Mouse (Mus musculus) CH12.LX (cell line): ENCODE data around the gene Atp11c. TPM values are rescaled to one million over a fixed set of nuclear protein-coding genes. Genes with fewer than 3 reads are reported as not detected.

ENCODE experiments used
- DNase-seq: peaks from one replicate; pipeline ENCODE4 v3.0.0-alpha.2; 2013; ENCODE audit errors: extremely low read depth
- H3K27ac ChIP-seq: 2 replicates; pipeline ENCODE4 v1.5.1; 2012; ENCODE audit warnings: low read depth, mild to moderate bottlenecking, control low read depth, moderate library complexity; ENCODE audit not compliant: insufficient read depth
- H3K27me3 ChIP-seq: replicated peaks from 2 replicates; pipeline ENCODE3; 2012; ENCODE audit warnings: inconsistent platforms
- H3K36me3 ChIP-seq, 2 experiments: replicated peaks in 1 of 2; 2 replicates each; pipeline versions ENCODE3 to v1.6.1; 2012; ENCODE audit warnings: inconsistent platforms in 1 of 2, low read length in 1 of 2, mild to moderate bottlenecking in 1 of 2, mixed read lengths in 1 of 2, moderate library complexity in 1 of 2; ENCODE audit not compliant: control insufficient read depth in 1 of 2, insufficient read depth in 1 of 2
- H3K4me1 ChIP-seq, 2 experiments: 2 replicates each; pipeline ENCODE4 v1.6.1; 2012; ENCODE audit warnings: inconsistent platforms in 1 of 2, moderate library complexity in 1 of 2; ENCODE audit not compliant: insufficient read depth in 2 of 2, control insufficient read depth in 1 of 2
- H3K4me2 ChIP-seq: 2 replicates; pipeline ENCODE4 v1.6.1; 2012; ENCODE audit warnings: low read depth, mild to moderate bottlenecking, control low read depth; ENCODE audit not compliant: poor library complexity, insufficient read depth, severe bottlenecking
- H3K4me3 ChIP-seq, 3 experiments: fragments of 150-350 bp in 1 of 3; sonication (generic) in 1 of 3; replicated peaks in 1 of 3; 2 replicates each; pipeline versions ENCODE3 to v1.5.1; 2011 to 2012; ENCODE audit warnings: low read depth in 2 of 3, low read length in 2 of 3, mild to moderate bottlenecking in 2 of 3, moderate library complexity in 2 of 3, control low read depth in 1 of 3, improper control_type of control experiment in 1 of 3, inconsistent platforms in 1 of 3, mixed read lengths in 1 of 3; ENCODE audit not compliant: poor library complexity in 1 of 3
- H3K79me2 ChIP-seq: replicated peaks from 2 replicates; pipeline ENCODE4 v1.6.1; 2012; ENCODE audit warnings: mild to moderate bottlenecking, moderate library complexity; ENCODE audit not compliant: control insufficient read depth, poor library complexity, insufficient read depth, severe bottlenecking; ENCODE audit errors: extremely low read depth
- H3K9ac ChIP-seq: 2 replicates; pipeline ENCODE4 v1.6.1; 2012; ENCODE audit warnings: low read depth, mild to moderate bottlenecking, control low read depth, moderate library complexity; ENCODE audit not compliant: insufficient read depth
- H3K9me3 ChIP-seq: replicated peaks from 2 replicates; pipeline ENCODE3; 2012; ENCODE audit warnings: low read length, inconsistent platforms, mixed read lengths
- CHD1 ChIP-seq: IDR thresholded peaks from 2 replicates; pipeline ENCODE4 v1.6.1; 2012; ENCODE audit warnings: low read depth, low read length, improper control_type of control experiment, inconsistent platforms
- CHD2 ChIP-seq: IDR thresholded peaks from 2 replicates; pipeline ENCODE4 v1.6.1; 2011; ENCODE audit warnings: low read length, improper control_type of control experiment
- CTCF ChIP-seq, 2 experiments: IDR thresholded peaks in 1 of 2; conservative IDR thresholded peaks in 1 of 2; 2 replicates each; pipeline ENCODE4 v1.5.1; 2011 to 2012; ENCODE audit warnings: low read depth in 2 of 2, low read length in 2 of 2, improper control_type of control experiment in 1 of 2, inconsistent platforms in 1 of 2, mild to moderate bottlenecking in 1 of 2, moderate library complexity in 1 of 2
- ELF1 ChIP-seq: IDR thresholded peaks from 2 replicates; pipeline ENCODE4 v1.6.1; 2014; ENCODE audit warnings: low read depth, mild to moderate bottlenecking, inconsistent platforms, low read length, improper control_type of control experiment
- EP300 ChIP-seq: IDR thresholded peaks from 2 replicates; pipeline ENCODE4 v1.6.1; 2011; ENCODE audit warnings: low read length, improper control_type of control experiment
- GABPA ChIP-seq: IDR thresholded peaks from 2 replicates; pipeline ENCODE4 v1.6.1; 2012; ENCODE audit warnings: low read depth, low read length, improper control_type of control experiment, inconsistent platforms; ENCODE audit not compliant: insufficient replicate concordance
- MAFK ChIP-seq: IDR thresholded peaks from 2 replicates; pipeline ENCODE4 v1.6.1; 2011; ENCODE audit warnings: low read length, improper control_type of control experiment; ENCODE audit not compliant: insufficient replicate concordance
- MEF2A ChIP-seq: IDR thresholded peaks from 2 replicates; pipeline ENCODE4 v1.6.1; 2014; ENCODE audit warnings: low read depth, mild to moderate bottlenecking, inconsistent platforms, low read length, improper control_type of control experiment, borderline replicate concordance
- MXI1 ChIP-seq: IDR thresholded peaks from 2 replicates; pipeline ENCODE4 v1.6.1; 2011; ENCODE audit warnings: mild to moderate bottlenecking, low read depth, low read length, improper control_type of control experiment
- NRF1 ChIP-seq: IDR thresholded peaks from 2 replicates; pipeline ENCODE4 v1.6.1; 2014; ENCODE audit warnings: low read depth, mild to moderate bottlenecking, inconsistent platforms, low read length, improper control_type of control experiment, moderate library complexity
- PAX5 ChIP-seq: IDR thresholded peaks from 2 replicates; pipeline ENCODE4 v1.6.1; 2012; ENCODE audit warnings: low read length, inconsistent platforms, mixed read lengths
- POLR2A ChIP-seq: IDR thresholded peaks from 2 replicates; pipeline ENCODE4 v1.6.1; 2011; ENCODE audit warnings: low read depth, mild to moderate bottlenecking, improper control_type of control experiment, low read length
- RAD21 ChIP-seq: IDR thresholded peaks from 2 replicates; pipeline ENCODE4 v1.6.1; 2011; ENCODE audit warnings: low read depth, mild to moderate bottlenecking, low read length, improper control_type of control experiment, moderate library complexity
- SMC3 ChIP-seq: IDR thresholded peaks from 2 replicates; pipeline ENCODE4 v1.6.1; 2011; ENCODE audit warnings: low read depth, low read length, improper control_type of control experiment
- TBP ChIP-seq: conservative IDR thresholded peaks from 2 replicates; pipeline ENCODE4 v1.6.1; 2011; ENCODE audit warnings: low read depth, low read length, improper control_type of control experiment
- TCF12 ChIP-seq: IDR thresholded peaks from 2 replicates; pipeline ENCODE4 v1.6.1; 2014; ENCODE audit warnings: low read depth, mild to moderate bottlenecking, inconsistent platforms, low read length, improper control_type of control experiment
- UBTF ChIP-seq: IDR thresholded peaks from 2 replicates; pipeline ENCODE4 v1.6.1; 2012; ENCODE audit warnings: low read depth, mild to moderate bottlenecking, inconsistent platforms, low read length, improper control_type of control experiment, moderate library complexity
- USF1 ChIP-seq: IDR thresholded peaks from 2 replicates; pipeline ENCODE4 v1.6.1; 2014; ENCODE audit warnings: low read depth, mild to moderate bottlenecking, inconsistent platforms, low read length, improper control_type of control experiment
- USF2 ChIP-seq: conservative IDR thresholded peaks from 2 replicates; pipeline ENCODE4 v1.6.1; 2011; ENCODE audit warnings: low read depth, low read length, improper control_type of control experiment
- ZMIZ1 ChIP-seq: IDR thresholded peaks from 2 replicates; pipeline ENCODE4 v1.6.1; 2012; ENCODE audit warnings: low read depth, mild to moderate bottlenecking, inconsistent platforms, low read length, improper control_type of control experiment
- ZNF384 ChIP-seq: IDR thresholded peaks from 2 replicates; pipeline ENCODE4 v1.6.1; 2012; ENCODE audit warnings: low read depth, low read length, improper control_type of control experiment, inconsistent platforms
- dilution Hi-C: fragments of 300-500 bp; cut with MboI; formaldehyde crosslinking; loops from 2 replicates; pipeline ENCODE4 v1.14.3; 2020; ENCODE audit warnings: low sequenced_read_pairs; ENCODE audit not compliant: extremely low pct_unique_long_range_greater_than_20kb, extremely low pct_ligation_motif_present
- in situ Hi-C: fragments of 300-500 bp; cut with MboI; formaldehyde crosslinking; loops from 3 replicates; pipeline ENCODE4 v1.14.3; 2019; ENCODE audit warnings: low sequenced_read_pairs, low pct_ligation_motif_present, low pct_unique_long_range_greater_than_20kb, mixed read lengths
- polyA plus RNA-seq: library from polyadenylated mRNA; unstranded; fragments of >175 nt; gene quantifications from 2 replicates; pipeline ENCODE4 v1.2.1, GENCODE M21; 2012; ENCODE audit warnings: low read depth; ENCODE audit not compliant: insufficient read length
- total RNA-seq, 2 experiments: library from RNA; depleted of rRNA; stranded (reverse); fragments of 300-350 nt in 1 of 2; fragments of >200 nt in 1 of 2; gene quantifications; 2 replicates each; pipeline ENCODE4 v1.2.3; 2012 to 2014

Gene Atp11c
- 4.2 and 4.9 TPM in 2 replicates for total RNA-seq (2012; rRNA removed)
- total RNA-seq (2014; rRNA removed), result 11.0 and 12.5 TPM in 2 replicates
- polyA plus RNA-seq, result 7.3 and 7.5 TPM in 2 replicates

DNA sequence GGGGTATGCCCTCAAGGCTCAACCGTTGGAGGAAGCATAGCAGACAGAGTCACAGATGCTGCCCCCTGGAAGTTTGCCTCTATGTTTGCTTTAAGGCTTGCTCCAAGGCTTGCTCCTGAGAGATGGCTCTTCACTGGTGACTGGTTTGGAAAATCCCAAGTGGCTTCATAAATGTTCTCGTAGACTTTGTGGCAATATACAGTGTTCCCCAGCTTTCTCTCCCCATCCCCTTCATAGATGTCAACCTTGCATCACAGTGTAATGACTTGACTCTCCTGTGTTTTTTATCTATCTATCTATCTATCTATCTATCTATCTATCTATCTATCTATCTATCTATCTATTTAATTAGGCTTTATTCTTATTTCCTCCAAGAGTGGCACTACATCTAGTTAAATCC, at the start of gene Atp11c:
TSS of gene Atp11c (minus strand) at position 101 of the 400 bp plus-strand sequence.
- Histone ChIP-seq H3K9me3 (no peaks in the 10 kb centered on the region), H3K4me2 (no peak within 1 kb of the TSS), H3K27ac (no peak within 1 kb of the TSS), H3K4me1 (no peaks in the 10 kb centered on the region), H3K4me3 (no peak within 1 kb of the TSS), H3K79me2 (no peaks in the 10 kb centered on the region), H3K27me3 (no peaks in the 10 kb centered on the region), H3K9ac (no peak within 1 kb of the TSS), H3K36me3 (no peaks in the 10 kb centered on the region)
- dilution Hi-C loops (no loop called here), in situ Hi-C loops (no loop called here)
- no peak for DNase-seq
- TF ChIP-seq ZMIZ1, result no peak
- TF ChIP-seq ZNF384, result no peak
- TF ChIP-seq SMC3, result no peak
- no peak for TF ChIP-seq MXI1
- no peak for TF ChIP-seq GABPA
- no peak for TF ChIP-seq ELF1
- no peak for TF ChIP-seq MEF2A
- TF ChIP-seq TBP, result no peak
- no peak for TF ChIP-seq RAD21
- TF ChIP-seq PAX5, result no peak
- TF ChIP-seq MAFK, result no peak
- no peak for TF ChIP-seq USF1
- TF ChIP-seq CHD1, result no peak

GRCm38 (mm10) chrX:60609202-60609601, 16.7 kb upstream of the Atp11c start:
- no peak overlapping the region for H3K4me3 ChIP-seq
- in situ Hi-C loops, result no loop called here
- TF ChIP-seq TCF12, result no peak
- no peak for TF ChIP-seq NRF1
- TF ChIP-seq UBTF, result no peak
- no peak for TF ChIP-seq MAFK
- TF ChIP-seq MEF2A, result no peak
- TF ChIP-seq USF2, result no peak
- no peak for TF ChIP-seq POLR2A
- no peak for TF ChIP-seq SMC3
- TF ChIP-seq ZMIZ1, result no peak
- TF ChIP-seq CTCF (conservative IDR thresholded peaks at IDR 0.05 in 1 of 2, IDR thresholded peaks at IDR 0.05 in 1 of 2; ENCODE audit: low read depth in 2 of 2, low read length in 2 of 2), result peak in 1 of 2 experiments; percentile 35; a peak in 3 of 4 replicates
- TF ChIP-seq RAD21, result peak; percentile 4
- no peak for TF ChIP-seq EP300
- TF ChIP-seq CHD2, result no peak
- TF ChIP-seq, all 38 proteins: peak for 2
- H3K79me2 ChIP-seq, result no peaks in the 10 kb centered on the region
- H3K9me3 ChIP-seq, result no peaks in the 10 kb centered on the region
- H3K36me3 ChIP-seq, result no peaks in the 10 kb centered on the region
- H3K27ac ChIP-seq, result no peak overlapping the region
- no peak overlapping the region for H3K9ac ChIP-seq
- DNase-seq, result peak; percentile 15
- no peak overlapping the region for H3K4me2 ChIP-seq
- dilution Hi-C loops, result no loop called here
- no peaks in the 10 kb centered on the region for H3K27me3 ChIP-seq
- no peaks in the 10 kb centered on the region for H3K4me1 ChIP-seq
